Mouse (Mus musculus): Measurements from ENCODE around the gene Hist1h1d. TPM values are rescaled to one million over a fixed set of nuclear protein-coding genes. Genes with fewer than 3 reads are reported as not detected.
"Not testable (repeated sequence)": the region's sequence is repeated elsewhere in the genome, so short reads cannot be mapped to it uniquely, and the experiment has no call there.

Gene Hist1h1d
- polyA plus RNA-seq, 1 experiment from 2014 or later = 0.64 TPM

DNA sequence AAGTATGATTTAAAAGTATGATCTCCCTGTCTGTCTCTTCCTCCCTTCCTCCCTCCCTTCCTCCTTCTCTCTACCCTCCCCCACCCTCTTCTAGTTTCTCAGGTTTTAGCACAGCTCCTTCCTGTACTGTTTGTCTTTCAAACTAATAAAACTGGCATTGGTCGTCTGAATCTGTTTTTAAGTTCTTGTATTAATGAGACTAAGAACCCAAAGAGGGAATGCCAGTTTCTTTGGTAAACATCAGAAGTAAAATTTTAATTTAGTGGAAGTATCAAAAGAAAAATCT, 33.8 kb downstream of the Hist1h1d start:
- peak overlapping the region; percentile 94 for H3K27ac ChIP-seq
- H3K4me3 ChIP-seq = peak overlapping the region; percentile 19
- H3K9me3 ChIP-seq = no peaks in the 10 kb centered on the region
- H3K36me3 ChIP-seq = no peaks in the 10 kb centered on the region
- peak overlapping the region; percentile 74 for H3K4me2 ChIP-seq (replicated peaks)
- peaks cover 24% of the 10 kb centered on the region for H3K4me1 ChIP-seq
- WGBS = 5% methylated on average over 1 of the region's 1 CpGs
- H3K9ac ChIP-seq = 0 out of 2 replicates have a peak overlapping the region, but pooled peaks have one; percentile 37
- ATAC-seq (ENCODE audit: insufficient number of reproducible peaks, insufficient read depth, low FRiP score, low TSS enrichment) = no peak
- no peaks in the 10 kb centered on the region for H3K27me3 ChIP-seq

DNA sequence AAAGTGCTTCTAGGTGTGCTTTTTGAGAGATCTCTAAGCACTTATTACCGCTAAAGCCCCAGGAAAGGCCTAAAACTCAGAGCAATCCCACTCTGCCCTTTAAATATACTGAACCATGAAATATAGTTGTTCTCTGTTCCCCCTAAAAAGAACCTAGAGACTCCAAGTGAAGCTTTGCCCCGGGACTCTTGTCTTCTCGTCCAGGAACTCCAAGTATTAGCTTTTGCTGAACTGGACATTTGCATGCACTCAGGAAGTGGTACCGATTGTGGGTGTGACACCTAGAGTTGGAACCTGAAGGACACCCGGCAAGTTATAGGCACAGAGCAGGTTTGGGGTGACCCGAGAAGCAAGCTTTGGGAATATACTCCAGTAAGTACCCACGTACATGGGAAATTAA, 38.1 kb downstream of the Hist1h1d start:
- no peak overlapping the region for H3K4me2 ChIP-seq (replicated peaks)
- H3K4me1 ChIP-seq = peaks cover 8% of the 10 kb centered on the region; the same call in 1 of the 2 replicates
- no peak overlapping the region for H3K9ac ChIP-seq
- no peak overlapping the region for H3K27ac ChIP-seq
- no peak for ATAC-seq (ENCODE audit: insufficient number of reproducible peaks, insufficient read depth, low FRiP score, low TSS enrichment)
- no peaks in the 10 kb centered on the region for H3K27me3 ChIP-seq
- no peak overlapping the region for H3K4me3 ChIP-seq
- H3K36me3 ChIP-seq = no peaks in the 10 kb centered on the region
- no peaks in the 10 kb centered on the region for H3K9me3 ChIP-seq
- 90% methylated on average over 7 of the region's 7 CpGs for WGBS

DNA sequence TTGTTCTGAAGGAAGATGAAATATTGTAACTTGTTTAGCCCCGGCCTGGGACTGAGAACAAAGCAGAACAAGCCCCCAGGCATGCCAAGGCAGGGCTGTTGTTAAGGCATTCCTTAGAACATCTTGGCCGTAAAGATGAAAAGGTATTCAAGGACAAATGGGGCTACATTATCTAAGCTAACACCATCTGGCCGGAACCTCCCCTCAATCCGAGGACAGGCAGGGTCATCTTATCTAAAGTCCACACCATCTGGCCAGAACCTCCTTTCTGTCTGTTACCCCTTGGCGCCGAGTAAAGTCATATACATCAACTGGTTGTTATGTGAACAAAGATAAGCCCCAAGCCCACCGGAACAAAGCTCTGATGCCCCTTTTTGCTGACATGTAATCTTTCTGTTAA, 38.8 kb downstream of the Hist1h1d start:
- not testable (repeated sequence) for H3K4me3 ChIP-seq; H3K4me2 ChIP-seq (replicated peaks); H3K36me3 ChIP-seq; H3K9me3 ChIP-seq; ATAC-seq (ENCODE audit: insufficient number of reproducible peaks, insufficient read depth, low FRiP score, low TSS enrichment); H3K4me1 ChIP-seq; H3K27ac ChIP-seq; H3K27me3 ChIP-seq; H3K9ac ChIP-seq
- WGBS = 94% methylated on average over 7 of the region's 7 CpGs

DNA sequence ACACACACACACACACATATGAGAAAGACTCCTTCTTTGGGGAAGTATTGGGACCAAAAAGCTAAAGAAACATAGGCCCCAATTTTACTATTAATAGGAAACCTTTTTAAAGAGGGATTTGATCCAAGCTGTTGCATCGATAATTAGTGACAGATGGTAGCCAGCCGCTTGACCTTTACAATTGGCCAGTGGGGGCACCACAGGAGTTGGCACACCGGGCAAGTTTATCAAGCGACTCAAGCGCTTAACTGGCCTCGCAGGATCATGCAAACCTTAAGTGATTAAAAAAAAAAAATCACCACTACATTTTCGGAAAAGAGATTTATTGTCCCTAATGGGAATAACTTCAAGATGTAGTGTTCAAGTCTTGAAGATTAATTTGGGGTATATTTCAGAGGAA, 39.6 kb downstream of the Hist1h1d start:
- Histone ChIP-seq H3K27ac (no peak overlapping the region), H3K4me1 (peaks cover 5% of the 10 kb centered on the region; the same call in 1 of the 2 replicates)
- 72% methylated on average over 7 of the region's 7 CpGs for WGBS

DNA sequence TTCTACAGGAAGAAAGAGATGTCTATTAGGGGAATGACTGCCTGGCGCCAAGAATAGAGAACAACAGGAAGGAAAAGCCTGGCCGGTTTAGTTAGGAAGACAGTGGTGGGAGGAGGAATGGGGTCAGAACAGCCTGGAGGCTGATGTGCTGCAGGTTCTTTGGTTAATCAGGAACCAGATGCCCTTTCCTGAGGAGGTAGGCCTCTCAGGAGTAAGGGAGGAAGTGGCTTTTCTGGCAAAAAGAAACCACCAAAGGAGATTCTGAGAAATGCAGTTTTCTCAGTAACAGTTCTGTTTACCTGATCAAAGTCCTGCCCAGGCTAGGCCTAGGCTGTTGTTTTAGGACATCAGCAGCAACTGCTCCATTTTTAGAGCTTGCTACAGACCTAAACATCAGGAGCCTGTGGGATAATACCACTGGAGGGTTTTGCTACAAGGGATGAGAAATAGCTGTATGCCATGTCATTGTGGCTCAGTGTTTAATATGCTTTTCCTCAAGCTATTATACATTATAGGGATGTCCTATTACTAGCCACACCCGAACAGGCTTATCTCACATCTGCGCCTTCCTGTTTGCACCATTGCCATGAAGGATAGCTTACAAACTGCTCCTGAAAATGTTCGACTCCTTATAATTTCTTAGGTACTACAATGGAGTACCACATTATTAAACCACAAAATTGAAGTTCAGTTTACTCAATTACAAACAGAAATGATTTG, 40.1 kb downstream of the Hist1h1d start:
- Histone ChIP-seq H3K27ac (no peak overlapping the region), H3K4me3 (no peak overlapping the region), H3K4me1 (peaks cover 5% of the 10 kb centered on the region; the same call in 1 of the 2 replicates), H3K4me2 (replicated peaks) (no peak overlapping the region), H3K27me3 (no peaks in the 10 kb centered on the region), H3K36me3 (no peaks in the 10 kb centered on the region), H3K9me3 (no peaks in the 10 kb centered on the region), H3K9ac (no peak overlapping the region)
- ATAC-seq (ENCODE audit: insufficient number of reproducible peaks, insufficient read depth, low FRiP score, low TSS enrichment) = no peak
- WGBS = 69% methylated on average over 5 of the region's 5 CpGs

More for the DNA sequence above, 39.6 kb downstream of the Hist1h1d start:
- H3K4me2 ChIP-seq (replicated peaks) = no peak overlapping the region
- H3K9me3 ChIP-seq = no peaks in the 10 kb centered on the region
- no peak overlapping the region for H3K9ac ChIP-seq
- ATAC-seq (ENCODE audit: insufficient number of reproducible peaks, insufficient read depth, low FRiP score, low TSS enrichment) = no peak
- no peak overlapping the region for H3K4me3 ChIP-seq
- H3K27me3 ChIP-seq = no peaks in the 10 kb centered on the region
- H3K36me3 ChIP-seq = no peaks in the 10 kb centered on the region

DNA sequence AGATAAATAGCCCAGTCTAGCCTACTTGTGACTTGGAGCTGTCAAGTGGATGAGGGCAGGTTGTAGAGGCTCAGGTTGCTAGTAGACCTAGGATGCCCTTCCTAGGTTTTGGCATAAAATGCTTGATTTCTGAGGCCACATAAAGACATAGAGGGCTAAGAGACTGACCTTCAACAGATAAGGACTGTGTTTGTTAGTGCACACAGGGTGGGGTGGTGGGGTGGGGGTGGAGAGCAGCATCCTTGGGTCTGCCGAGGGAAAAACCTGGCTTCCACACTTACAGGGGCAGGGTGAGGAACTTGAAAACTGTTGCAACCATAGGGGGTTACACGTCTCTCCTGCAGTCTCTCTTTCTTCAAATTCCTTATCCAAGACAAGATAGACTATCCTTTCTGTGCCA, 42.1 kb downstream of the Hist1h1d start:
- Histone ChIP-seq H3K9me3 (no peaks in the 10 kb centered on the region), H3K27me3 (no peaks in the 10 kb centered on the region), H3K4me2 (replicated peaks) (no peak overlapping the region), H3K4me3 (no peak overlapping the region), H3K4me1 (peaks cover 5% of the 10 kb centered on the region; the same call in 1 of the 2 replicates), H3K36me3 (no peaks in the 10 kb centered on the region), H3K27ac (no peak overlapping the region), H3K9ac (no peak overlapping the region)
- WGBS = 75% methylated on average over 2 of the region's 2 CpGs
- ATAC-seq (ENCODE audit: insufficient number of reproducible peaks, insufficient read depth, low FRiP score, low TSS enrichment) = no peak

DNA sequence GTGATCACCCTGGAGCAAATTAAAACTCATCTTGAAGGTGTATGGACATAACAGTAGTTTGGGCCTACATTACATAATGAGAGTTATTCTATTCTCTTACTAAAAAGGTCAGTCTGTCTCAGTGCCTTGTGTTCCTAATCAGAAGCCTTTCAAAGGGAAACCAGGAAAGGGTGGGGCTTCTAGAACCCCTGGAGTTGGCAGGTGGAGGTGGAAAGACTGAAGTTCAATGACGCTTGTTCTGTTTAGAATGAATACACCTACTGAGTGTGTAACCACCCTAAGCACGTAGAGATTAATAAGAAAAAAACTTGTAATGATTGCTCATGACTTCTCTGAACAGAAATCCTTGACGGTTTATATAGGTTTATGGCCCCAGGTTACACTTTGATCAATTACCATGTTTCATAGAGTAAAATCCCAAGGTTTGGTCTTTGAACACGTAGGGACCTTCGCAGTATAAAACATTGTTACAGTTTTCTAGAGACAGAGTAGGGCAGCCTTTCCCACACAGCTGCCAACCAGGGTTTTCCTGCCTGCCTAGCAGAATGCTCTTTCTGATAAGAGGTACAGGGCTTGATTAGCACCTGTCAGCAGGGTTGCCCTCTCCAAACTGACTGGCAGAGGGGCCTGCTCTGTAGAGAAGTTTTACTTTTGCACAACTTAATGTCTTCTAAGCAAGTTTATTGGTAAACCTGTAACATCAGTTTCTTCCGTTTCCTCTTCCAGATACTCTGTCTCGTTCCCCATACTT, 42.7 kb downstream of the Hist1h1d start:
- 83% methylated on average over 7 of the region's 7 CpGs for WGBS
- Histone ChIP-seq H3K36me3 (no peaks in the 10 kb centered on the region), H3K4me2 (replicated peaks) (no peak overlapping the region), H3K4me3 (no peak overlapping the region), H3K4me1 (peaks cover 5% of the 10 kb centered on the region; the same call in 1 of the 2 replicates), H3K9ac (no peak overlapping the region), H3K27me3 (no peaks in the 10 kb centered on the region), H3K9me3 (no peaks in the 10 kb centered on the region), H3K27ac (no peak overlapping the region)
- ATAC-seq (ENCODE audit: insufficient number of reproducible peaks, insufficient read depth, low FRiP score, low TSS enrichment) = no peak

DNA sequence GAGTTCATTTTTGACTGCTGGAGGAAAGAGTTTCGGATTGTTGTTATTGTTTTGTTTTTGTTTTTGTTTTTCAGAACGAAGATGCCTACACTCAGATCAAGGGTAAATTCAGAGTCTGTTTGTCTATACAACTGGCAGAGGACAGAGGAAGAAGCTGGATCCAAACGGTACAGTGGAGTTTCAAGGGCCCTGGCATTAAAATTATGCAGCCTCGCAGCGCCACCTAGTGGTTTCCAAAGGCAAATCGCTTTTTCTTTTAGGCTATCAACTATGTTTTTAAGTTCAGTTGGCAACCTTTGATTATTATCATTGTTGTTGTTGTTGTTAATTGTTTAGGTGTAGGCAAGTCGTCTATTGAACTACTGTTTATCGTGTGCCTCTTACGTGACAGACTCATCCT, 44.9 kb downstream of the Hist1h1d start:
- no peaks in the 10 kb centered on the region for H3K27me3 ChIP-seq
- H3K27ac ChIP-seq = no peak overlapping the region
- H3K9ac ChIP-seq = no peak overlapping the region
- no peaks in the 10 kb centered on the region for H3K36me3 ChIP-seq
- no peak overlapping the region for H3K4me3 ChIP-seq
- ATAC-seq (ENCODE audit: insufficient number of reproducible peaks, insufficient read depth, low FRiP score, low TSS enrichment) = no peak
- 6% methylated on average over 9 of the region's 9 CpGs for WGBS
- H3K4me2 ChIP-seq (replicated peaks) = no peak overlapping the region
- H3K9me3 ChIP-seq = no peaks in the 10 kb centered on the region
- H3K4me1 ChIP-seq = peaks cover 3% of the 10 kb centered on the region; the same call in 1 of the 2 replicates

DNA sequence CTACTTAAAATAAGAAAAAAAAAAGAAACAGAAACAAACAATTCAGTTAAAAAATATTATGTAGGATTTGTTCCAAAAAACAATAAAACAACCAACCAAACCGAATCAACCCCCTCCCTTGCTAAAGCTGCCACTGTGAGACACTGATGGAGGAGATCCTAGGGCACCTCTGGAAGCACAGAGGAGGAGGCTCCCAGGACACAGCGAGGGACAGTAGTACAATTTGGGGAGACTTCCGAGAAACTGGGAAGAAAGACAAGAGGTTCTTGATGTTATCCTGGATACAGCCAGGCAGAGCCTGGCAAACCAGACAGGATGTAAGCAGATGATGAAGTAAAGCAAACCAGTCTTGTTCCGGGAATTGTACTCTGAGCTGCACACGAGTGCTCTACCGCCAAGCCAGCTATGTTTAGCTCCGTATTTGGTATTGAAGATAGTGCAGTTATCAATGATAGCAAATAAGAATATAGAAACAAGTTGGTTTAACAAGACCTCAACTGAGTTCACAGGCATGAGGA, 50.2 kb downstream of the Hist1h1d start:
- Histone ChIP-seq H3K9me3 (no peaks in the 10 kb centered on the region), H3K27ac (no peak overlapping the region), H3K9ac (no peak overlapping the region), H3K4me1 (no peaks in the 10 kb centered on the region), H3K4me3 (no peak overlapping the region), H3K36me3 (no peaks in the 10 kb centered on the region), H3K27me3 (no peaks in the 10 kb centered on the region), H3K4me2 (replicated peaks) (no peak overlapping the region)
- no peak for ATAC-seq (ENCODE audit: insufficient number of reproducible peaks, insufficient read depth, low FRiP score, low TSS enrichment)
- WGBS = 81% methylated on average over 7 of the region's 7 CpGs

DNA sequence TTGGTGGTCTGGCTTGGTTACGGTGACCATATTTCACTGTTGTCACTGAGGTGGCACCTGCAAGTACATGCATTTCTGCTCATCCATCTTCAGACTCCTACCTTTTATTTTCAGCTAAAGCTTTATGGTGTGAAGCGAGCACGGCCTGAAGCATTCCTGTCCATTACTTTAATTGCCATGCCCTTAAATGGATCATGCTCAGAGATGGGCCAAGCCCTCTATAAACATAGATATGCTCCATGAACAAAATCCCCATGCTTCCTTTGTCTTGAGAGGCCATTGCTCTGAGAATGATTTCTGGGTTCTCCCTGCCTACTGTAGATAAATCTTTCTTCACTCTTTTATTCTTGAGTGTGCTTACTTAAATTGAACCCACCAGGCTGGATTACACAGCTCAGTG, 51.4 kb downstream of the Hist1h1d start:
- Histone ChIP-seq H3K36me3 (no peaks in the 10 kb centered on the region), H3K4me3 (no peak overlapping the region), H3K27me3 (no peaks in the 10 kb centered on the region), H3K9ac (no peak overlapping the region), H3K4me1 (no peaks in the 10 kb centered on the region), H3K27ac (no peak overlapping the region), H3K4me2 (replicated peaks) (no peak overlapping the region), H3K9me3 (no peaks in the 10 kb centered on the region)
- 89% methylated on average over 3 of the region's 3 CpGs for WGBS
- ATAC-seq (ENCODE audit: insufficient number of reproducible peaks, insufficient read depth, low FRiP score, low TSS enrichment) = no peak

DNA sequence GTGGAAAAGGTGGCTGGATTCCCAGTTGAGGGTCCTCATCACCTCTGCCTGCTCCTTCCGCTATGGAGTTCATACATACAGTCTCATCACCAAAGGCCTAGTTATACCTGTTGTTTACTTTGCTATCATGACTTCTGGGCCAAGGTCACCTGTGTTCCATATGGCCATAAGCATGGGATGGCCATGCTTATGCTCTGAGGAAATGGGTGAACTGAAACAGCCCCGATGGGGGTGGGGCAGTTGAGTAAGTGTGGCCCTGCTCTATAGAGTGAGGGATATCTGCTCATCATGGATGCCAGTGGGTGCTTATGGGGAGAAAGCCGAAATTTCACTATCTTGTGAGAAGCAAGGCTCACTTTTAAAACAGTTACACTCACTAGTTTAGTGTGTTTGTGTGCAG, 52.0 kb downstream of the Hist1h1d start:
- WGBS = 90% methylated on average over 3 of the region's 3 CpGs
- ATAC-seq (ENCODE audit: insufficient number of reproducible peaks, insufficient read depth, low FRiP score, low TSS enrichment) = no peak
- H3K36me3 ChIP-seq = no peaks in the 10 kb centered on the region
- H3K27ac ChIP-seq = no peak overlapping the region
- H3K4me1 ChIP-seq = no peaks in the 10 kb centered on the region
- H3K27me3 ChIP-seq = no peaks in the 10 kb centered on the region
- H3K9ac ChIP-seq = no peak overlapping the region
- no peaks in the 10 kb centered on the region for H3K9me3 ChIP-seq
- no peak overlapping the region for H3K4me2 ChIP-seq (replicated peaks)
- H3K4me3 ChIP-seq = no peak overlapping the region

DNA sequence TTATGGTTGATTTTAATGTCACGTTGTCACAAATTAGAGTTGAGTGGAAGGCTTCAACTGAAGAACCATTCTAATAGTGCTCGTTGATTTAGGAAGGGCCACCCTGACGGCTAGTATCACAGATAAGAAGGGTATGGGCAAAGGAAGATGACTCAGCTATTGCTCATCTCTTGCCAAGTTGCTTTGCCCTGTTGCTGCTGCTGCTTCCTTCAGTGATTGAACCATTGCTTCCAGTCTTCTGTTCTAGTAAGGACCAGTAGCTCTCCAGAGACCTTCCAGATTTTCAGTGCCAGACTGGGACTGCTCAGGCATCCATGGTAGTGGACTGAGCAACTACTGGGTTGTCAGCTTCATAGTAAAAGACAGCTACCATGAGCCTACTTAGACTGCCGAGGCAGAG, 56.1 kb downstream of the Hist1h1d start:
- no peaks in the 10 kb centered on the region for H3K27me3 ChIP-seq
- H3K27ac ChIP-seq = no peak overlapping the region
- ATAC-seq (ENCODE audit: insufficient number of reproducible peaks, insufficient read depth, low FRiP score, low TSS enrichment) = no peak
- no peak overlapping the region for H3K9ac ChIP-seq
- no peak overlapping the region for H3K4me3 ChIP-seq
- no peaks in the 10 kb centered on the region for H3K9me3 ChIP-seq
- 84% methylated on average over 4 of the region's 4 CpGs for WGBS
- H3K36me3 ChIP-seq = no peaks in the 10 kb centered on the region
- no peak overlapping the region for H3K4me2 ChIP-seq (replicated peaks)
- no peaks in the 10 kb centered on the region for H3K4me1 ChIP-seq
